In the genomic region with DNA sequence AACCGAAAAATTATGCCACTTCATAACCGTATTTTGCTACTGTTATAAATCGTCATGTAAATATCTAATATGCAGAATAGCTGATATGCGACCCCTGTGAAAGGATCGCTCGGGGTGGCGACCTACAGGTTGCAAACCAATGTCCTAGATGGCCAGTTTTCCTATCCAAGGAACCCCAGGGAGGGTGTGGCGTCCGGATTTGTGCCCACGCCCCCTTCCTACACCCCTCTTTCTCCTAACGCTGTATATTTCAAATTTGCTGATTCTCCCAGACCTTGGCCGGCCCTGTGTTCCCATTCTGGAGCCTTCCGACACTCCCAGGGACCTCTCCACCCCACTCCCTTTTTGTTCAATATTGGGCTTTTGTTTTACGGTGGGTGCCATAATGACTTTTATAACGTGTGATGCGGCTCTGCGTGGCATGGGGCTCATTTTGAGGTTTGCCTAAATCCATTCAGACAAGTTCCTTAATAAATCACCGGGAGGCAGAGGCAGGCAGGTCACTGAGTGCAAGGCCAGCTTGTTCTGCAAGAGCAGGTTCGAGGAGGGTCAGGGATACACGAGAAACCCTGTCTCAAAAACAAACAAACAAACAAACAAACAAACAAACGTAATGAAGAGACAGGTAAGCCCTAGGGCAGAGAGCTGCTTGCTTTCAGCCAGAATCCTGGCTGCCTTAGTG, we compare ENCODE assay signal across 7 mouse cellular contexts. TPM values are rescaled to one million over a fixed set of nuclear protein-coding genes. Genes with fewer than 3 reads are reported as not detected.
DNase-seq lines count a peak whose midpoint lies in the region; ATAC-seq and TF ChIP-seq lines count a peak whose summit lies in the region.

No protein-coding gene starts in this region.

- H3K36me3 ChIP-seq in spleen, adult 2 months (ENCODE audit: control insufficient read depth, insufficient read depth, low read length) = no peaks in the 10 kb centered on the region
- H3K36me3 ChIP-seq in forebrain, embryonic 15.5 days = no peaks in the 10 kb centered on the region
- no peaks in the 10 kb centered on the region for H3K36me3 ChIP-seq in limb, embryonic 13.5 days
- no peaks in the 10 kb centered on the region for H3K36me3 ChIP-seq in stomach, embryonic 16.5 days (ENCODE audit: control insufficient read depth, insufficient read depth, low read length)

- WGBS in spleen, adult 2 months = 18% methylated on average over 21 of the region's 21 CpGs
- WGBS in forebrain, embryonic 15.5 days = 23% methylated on average over 21 of the region's 21 CpGs
- WGBS in limb, embryonic 13.5 days = 20% methylated on average over 21 of the region's 21 CpGs
- 18% methylated on average over 21 of the region's 21 CpGs for WGBS in stomach, embryonic 16.5 days

- peak overlapping the region; percentile 91 for H3K4me2 ChIP-seq in forebrain, embryonic 15.5 days (replicated peaks)
- H3K4me2 ChIP-seq in limb, embryonic 13.5 days (replicated peaks) = peak overlapping the region; percentile 88
- peak overlapping the region; percentile 94 for H3K4me2 ChIP-seq in stomach, embryonic 16.5 days (ENCODE audit: low read depth, low read length)

- TF ChIP-seq POLR2A in spleen, adult 2 months (IDR thresholded peaks at IDR 0.05; ENCODE audit: low read depth, low read length) = no peak

- DNase-seq in spleen, adult 2 months (ENCODE audit: low read depth in 1 of 2, low spot score in 2 of 2) = no peak
- no peak for DNase-seq in spleen, postnatal 4 days (ENCODE audit: low spot score in 2 of 2)
- no peak for DNase-seq in embryo, embryonic 9.5 days (ENCODE audit: extremely low spot score)
- no peak for DNase-seq in urinary bladder, adult 2 months (ENCODE audit: low spot score)

- H3K27ac ChIP-seq in spleen, adult 2 months (ENCODE audit: insufficient read depth, low read length) = no peak overlapping the region
- peak overlapping the region; percentile 94; the same call in 1 of the 2 replicates for H3K27ac ChIP-seq in forebrain, embryonic 15.5 days (replicated peaks)
- no peak overlapping the region for H3K27ac ChIP-seq in limb, embryonic 13.5 days
- no peak overlapping the region for H3K27ac ChIP-seq in stomach, embryonic 16.5 days (ENCODE audit: low read length)

- ATAC-seq in forebrain, embryonic 15.5 days (replicated peaks) = no peak
- ATAC-seq in limb, embryonic 13.5 days (ENCODE audit: low FRiP score, low read depth) = no peak
- ATAC-seq in stomach, embryonic 16.5 days (ENCODE audit: insufficient read depth, low FRiP score) = no peak

- peak overlapping the region; percentile 85 for H3K4me3 ChIP-seq in spleen, adult 2 months (ENCODE audit: extremely low read depth, insufficient read depth, insufficient read length)
- H3K4me3 ChIP-seq in forebrain, embryonic 15.5 days = peak overlapping the region; percentile 83
- H3K4me3 ChIP-seq in limb, embryonic 13.5 days = peak overlapping the region; percentile 79
- H3K4me3 ChIP-seq in stomach, embryonic 16.5 days (replicated peaks; ENCODE audit: low read length) = peak overlapping the region; percentile 87

- peaks cover 9% of the 10 kb centered on the region; the same call in 1 of the 2 replicates for H3K4me1 ChIP-seq in spleen, adult 2 months (ENCODE audit: control insufficient read depth, insufficient read depth, insufficient read length)
- peaks cover 27% of the 10 kb centered on the region for H3K4me1 ChIP-seq in forebrain, embryonic 15.5 days
- peaks cover 22% of the 10 kb centered on the region for H3K4me1 ChIP-seq in limb, embryonic 13.5 days
- peaks cover 16% of the 10 kb centered on the region for H3K4me1 ChIP-seq in stomach, embryonic 16.5 days (ENCODE audit: control insufficient read depth, insufficient read depth, low read length)

- no peaks in the 10 kb centered on the region for H3K9me3 ChIP-seq in forebrain, embryonic 15.5 days
- H3K9me3 ChIP-seq in limb, embryonic 13.5 days = no peaks in the 10 kb centered on the region
- no peaks in the 10 kb centered on the region for H3K9me3 ChIP-seq in stomach, embryonic 16.5 days (replicated peaks; ENCODE audit: control insufficient read depth, low read length)

- H3K27me3 ChIP-seq in spleen, adult 2 months (ENCODE audit: control insufficient read depth, insufficient read depth, low read length) = no peaks in the 10 kb centered on the region
- no peaks in the 10 kb centered on the region for H3K27me3 ChIP-seq in forebrain, embryonic 15.5 days
- H3K27me3 ChIP-seq in limb, embryonic 13.5 days = no peaks in the 10 kb centered on the region
- no peaks in the 10 kb centered on the region for H3K27me3 ChIP-seq in stomach, embryonic 16.5 days (ENCODE audit: control insufficient read depth, insufficient read depth, low read length)

- peak overlapping the region; percentile 81 for H3K9ac ChIP-seq in forebrain, embryonic 15.5 days (replicated peaks)
- H3K9ac ChIP-seq in limb, embryonic 13.5 days = peak overlapping the region; percentile 80
- peak overlapping the region; percentile 85 for H3K9ac ChIP-seq in stomach, embryonic 16.5 days (ENCODE audit: low read length)

- TF ChIP-seq CTCF in spleen, adult 2 months (IDR thresholded peaks at IDR 0.05; ENCODE audit: extremely low read depth, insufficient read depth, insufficient read length, insufficient replicate concordance) = no peak

RNA-seq across cellular contexts. Expression of gene Aldh4a1, which starts 0.9 kb away (rescaled TPM):
- 18.9 and 21.5 TPM in 2 replicates for polyA plus RNA-seq in spleen, adult 2 months (2012; rRNA removed)
- 27.7 and 29.5 TPM in 2 replicates for polyA plus RNA-seq in forebrain, embryonic 15.5 days (2015; fragmentation: Nextera tagmentation; extraction: Ambion mirVana)
- polyA plus RNA-seq in limb, embryonic 13.5 days (2015; fragmentation: Nextera tagmentation; extraction: Ambion mirVana) = 24.7 and 25.9 TPM in 2 replicates
- 35.9 and 38.0 TPM in 2 replicates for polyA plus RNA-seq in stomach, embryonic 16.5 days (2015; fragmentation: Nextera tagmentation; extraction: Ambion mirVana)
- 26.5 and 33.0 TPM in 2 replicates for polyA plus RNA-seq in urinary bladder, adult 2 months (2012; rRNA removed)

RNA-seq across cellular contexts. Expression of gene Gm21969, which starts 20.6 kb away (rescaled TPM):
- 0.01 TPM in 1 of 2 replicates, not detected in the other for polyA plus RNA-seq in spleen, adult 2 months (2012; rRNA removed)
- not detected in 2 replicates for polyA plus RNA-seq in forebrain, embryonic 15.5 days (2015; fragmentation: Nextera tagmentation; extraction: Ambion mirVana)
- polyA plus RNA-seq in limb, embryonic 13.5 days (2015; fragmentation: Nextera tagmentation; extraction: Ambion mirVana) = not detected in 2 replicates
- not detected in 2 replicates for polyA plus RNA-seq in stomach, embryonic 16.5 days (2015; fragmentation: Nextera tagmentation; extraction: Ambion mirVana)
- polyA plus RNA-seq in urinary bladder, adult 2 months (2012; rRNA removed) = 0.04 TPM in 1 of 2 replicates, not detected in the other

RNA-seq across cellular contexts. Expression of gene Tas1r2, which starts 29.8 kb away (rescaled TPM):
- not detected in 2 replicates for polyA plus RNA-seq in spleen, adult 2 months (2012; rRNA removed)
- not detected in 2 replicates for polyA plus RNA-seq in forebrain, embryonic 15.5 days (2015; fragmentation: Nextera tagmentation; extraction: Ambion mirVana)
- polyA plus RNA-seq in limb, embryonic 13.5 days (2015; fragmentation: Nextera tagmentation; extraction: Ambion mirVana) = not detected in 2 replicates
- not detected in 2 replicates for polyA plus RNA-seq in stomach, embryonic 16.5 days (2015; fragmentation: Nextera tagmentation; extraction: Ambion mirVana)
- polyA plus RNA-seq in urinary bladder, adult 2 months (2012; rRNA removed) = not detected in 2 replicates
